Mouse (Mus musculus) inflammation-experienced regulatory T-cells, adult 6 months (primary cell): ENCODE data around the gene Ctnna3. TPM values are rescaled to one million over a fixed set of nuclear protein-coding genes. Genes with fewer than 3 reads are reported as not detected.

Experiments used
- ATAC-seq: one replicate; pipeline ENCODE4 v1.8.0; 2017
- polyA plus RNA-seq, 3 experiments: library from polyadenylated mRNA; unstranded; fragments of 100-300 nt; shearing (Covaris generic); gene quantifications; one replicate each; pipeline ENCODE4 v1.2.1; 2017

Gene Ctnna3
- polyA plus RNA-seq, 3 experiments from 2014 or later = 0.12 TPM; not detected in 2

DNA sequence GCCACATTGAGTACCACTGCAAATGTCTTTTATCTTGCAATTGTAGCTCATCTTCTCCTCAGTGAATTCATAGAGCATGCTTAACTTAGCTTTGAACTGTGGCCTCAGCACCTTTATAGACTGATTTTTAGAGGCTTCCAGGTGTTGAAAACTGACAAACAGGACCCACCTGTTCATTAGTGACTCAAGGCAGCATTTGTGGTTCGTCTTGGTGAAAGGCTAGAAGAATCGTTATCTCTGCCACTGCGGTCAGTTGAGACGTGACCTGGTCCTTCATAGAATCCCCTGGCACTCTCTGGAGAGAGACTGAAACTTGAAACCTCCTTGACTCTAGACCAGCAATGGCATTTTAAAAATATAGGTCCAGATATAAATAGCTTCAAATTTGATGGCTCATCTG is 96.1 kb downstream of the Ctnna3 start:
- ATAC-seq = no peak

GRCm38 (mm10) chr10:63532381-63532780 is 102.5 kb downstream of the Ctnna3 start:
- ATAC-seq = no peak

DNA sequence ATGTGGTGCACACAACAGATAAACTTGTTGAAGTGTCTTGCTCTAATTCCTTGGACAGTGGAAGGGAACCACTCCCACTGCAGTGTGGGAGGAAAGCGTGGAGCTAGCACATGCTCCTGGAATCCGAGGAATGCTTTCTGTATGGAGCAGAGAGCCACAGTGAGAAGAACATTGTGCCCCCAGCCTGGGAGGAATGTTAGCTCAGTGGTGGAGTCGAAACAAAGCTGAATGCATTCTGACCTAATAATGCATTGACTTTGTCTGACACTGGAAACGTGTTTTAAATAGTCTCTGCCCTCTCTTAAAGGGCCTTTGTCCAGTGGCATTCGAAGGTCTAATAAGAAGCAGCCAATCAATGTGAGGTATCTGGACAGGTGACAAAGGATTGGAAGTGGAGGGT is 111.9 kb downstream of the Ctnna3 start:
- ATAC-seq = no peak

DNA sequence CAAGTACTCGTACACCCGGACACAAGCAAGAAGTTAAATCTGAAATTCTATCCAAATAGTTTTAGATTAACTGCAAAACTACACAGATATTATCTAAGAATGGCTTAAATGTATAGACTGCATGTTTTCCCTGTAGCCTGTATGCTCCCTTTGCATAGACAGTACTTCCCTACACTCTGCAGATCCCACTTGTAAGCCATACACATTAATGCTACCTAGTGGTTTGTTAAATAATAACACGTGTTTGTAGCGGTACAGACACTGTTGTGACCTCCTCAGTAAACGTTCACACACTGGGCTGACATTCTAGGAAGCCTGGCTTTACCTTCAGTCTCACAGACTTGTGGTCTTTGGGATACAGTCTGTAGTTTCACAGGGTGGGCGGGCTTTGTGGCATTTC is 112.6 kb downstream of the Ctnna3 start:
- no peak for ATAC-seq

DNA sequence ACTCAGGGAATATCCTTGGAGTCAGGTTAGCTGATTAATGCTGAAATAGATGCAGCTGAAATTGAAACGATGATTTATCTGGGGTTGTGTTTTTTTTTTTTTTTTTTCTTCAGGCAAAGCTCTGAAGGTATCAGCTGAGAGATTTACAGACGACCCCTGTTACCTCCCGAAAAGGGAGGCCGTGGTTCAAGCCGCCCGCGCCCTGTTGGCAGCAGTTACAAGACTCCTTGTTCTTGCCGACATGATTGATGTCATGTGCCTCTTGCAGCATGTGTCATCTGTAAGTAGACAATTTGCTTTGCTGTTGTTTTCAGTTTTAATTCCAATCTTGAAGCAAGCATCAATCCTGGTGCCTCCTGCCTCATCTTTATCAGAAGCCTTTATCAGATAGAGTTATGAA is 136.8 kb downstream of the Ctnna3 start:
- no peak for ATAC-seq

GRCm38 (mm10) chr10:63571561-63571960 is 141.7 kb downstream of the Ctnna3 start:
- no peak for ATAC-seq

DNA sequence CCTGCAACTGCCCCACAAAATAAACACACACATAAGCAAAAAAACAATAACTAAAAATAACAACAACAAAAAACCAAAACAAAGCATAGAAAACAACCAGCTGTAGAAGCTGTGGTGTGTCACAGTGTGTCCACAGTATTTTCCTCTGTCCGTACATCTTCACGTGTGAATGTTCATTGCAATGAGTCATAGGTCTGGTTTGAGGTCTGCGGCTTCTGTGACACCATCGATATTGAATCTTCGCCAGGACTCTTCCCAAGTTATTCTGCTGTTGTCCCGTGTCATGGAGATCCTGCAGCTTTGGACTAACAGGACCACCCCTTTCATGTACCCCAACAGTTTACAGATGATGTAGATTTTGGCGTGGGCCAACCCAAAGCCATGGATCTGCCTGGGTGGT is 143.0 kb downstream of the Ctnna3 start:
- ATAC-seq = no peak

DNA sequence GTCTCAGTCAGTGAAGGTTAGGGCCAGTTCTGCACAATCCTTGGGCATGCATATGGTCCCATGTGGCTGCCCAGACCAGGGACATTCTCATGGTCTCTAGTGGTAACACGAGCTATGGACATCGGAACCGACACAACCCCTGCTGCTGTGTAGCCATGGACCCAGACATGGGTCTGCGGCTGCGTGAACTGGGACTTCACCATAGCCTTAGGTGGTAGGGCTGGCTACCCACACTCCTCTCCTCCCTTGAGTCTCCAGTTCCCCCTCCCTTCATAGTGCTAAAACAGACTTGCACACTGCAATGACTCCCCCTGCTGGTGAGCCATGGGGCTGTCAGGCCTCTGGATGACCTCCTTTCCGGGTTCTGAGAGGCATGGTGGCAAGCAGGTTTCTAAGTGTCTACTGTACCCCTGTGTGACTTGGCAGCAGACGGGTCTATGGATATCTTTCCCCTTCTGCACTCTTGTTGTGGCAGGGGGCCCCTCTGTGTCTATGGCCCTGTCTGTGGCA is 144.3 kb downstream of the Ctnna3 start:
- ATAC-seq = no peak

GRCm38 (mm10) chr10:63582608-63583007 is 152.7 kb downstream of the Ctnna3 start:
- no peak for ATAC-seq

- no peak for ATAC-seq
These were observed 154.0 kb downstream of the Ctnna3 start for GRCm38 (mm10) chr10:63583798-63584374.

- no peak for ATAC-seq
These were observed 169.5 kb downstream of the Ctnna3 start for GRCm38 (mm10) chr10:63599417-63599816.

- no peak for ATAC-seq
These were observed 171.3 kb downstream of the Ctnna3 start for GRCm38 (mm10) chr10:63601206-63601605.

GRCm38 (mm10) chr10:63628546-63628945 is 198.6 kb downstream of the Ctnna3 start:
- ATAC-seq = no peak

GRCm38 (mm10) chr10:63633915-63634314 is 204.0 kb downstream of the Ctnna3 start:
- no peak for ATAC-seq

GRCm38 (mm10) chr10:63637987-63638386 is 208.1 kb downstream of the Ctnna3 start:
- ATAC-seq = no peak

DNA sequence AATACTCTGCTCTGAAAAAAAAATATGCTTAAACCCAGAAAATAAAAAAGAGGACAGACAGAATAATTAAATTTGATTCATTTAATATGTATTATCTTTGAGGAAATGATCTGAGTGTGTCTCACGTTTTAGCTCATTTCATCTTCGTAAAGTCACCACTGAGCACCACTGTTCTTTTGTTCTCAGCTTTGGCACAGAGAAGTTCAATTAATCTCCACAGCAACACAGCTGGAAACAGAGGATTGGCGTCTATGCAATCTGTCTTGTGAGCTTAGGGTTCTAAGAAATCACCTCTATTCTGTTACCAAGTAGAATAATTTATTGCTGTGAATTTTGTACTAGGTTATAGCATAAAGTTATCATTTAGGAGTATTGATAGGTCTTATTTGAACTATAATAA is 217.4 kb downstream of the Ctnna3 start:
- no peak for ATAC-seq

DNA sequence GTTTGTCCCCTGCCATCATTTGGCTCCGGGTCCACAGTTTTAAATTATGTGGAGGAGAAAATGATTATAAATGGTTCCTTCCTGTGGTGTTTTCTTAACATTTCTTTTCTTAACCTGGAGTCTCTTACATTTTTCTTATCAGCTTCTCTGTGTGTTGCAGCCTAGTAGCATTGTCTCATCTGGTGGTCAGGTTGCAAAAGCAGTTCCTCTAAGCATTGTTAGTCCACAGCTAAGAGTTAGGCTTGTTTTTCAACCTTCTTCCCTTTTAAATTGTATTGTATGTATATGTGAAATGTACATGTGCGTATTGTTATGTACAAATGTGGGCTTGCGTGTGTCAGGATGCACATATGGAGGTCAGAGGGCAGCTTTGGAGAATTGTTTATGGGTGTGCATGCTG is 220.4 kb downstream of the Ctnna3 start:
- ATAC-seq = no peak

DNA sequence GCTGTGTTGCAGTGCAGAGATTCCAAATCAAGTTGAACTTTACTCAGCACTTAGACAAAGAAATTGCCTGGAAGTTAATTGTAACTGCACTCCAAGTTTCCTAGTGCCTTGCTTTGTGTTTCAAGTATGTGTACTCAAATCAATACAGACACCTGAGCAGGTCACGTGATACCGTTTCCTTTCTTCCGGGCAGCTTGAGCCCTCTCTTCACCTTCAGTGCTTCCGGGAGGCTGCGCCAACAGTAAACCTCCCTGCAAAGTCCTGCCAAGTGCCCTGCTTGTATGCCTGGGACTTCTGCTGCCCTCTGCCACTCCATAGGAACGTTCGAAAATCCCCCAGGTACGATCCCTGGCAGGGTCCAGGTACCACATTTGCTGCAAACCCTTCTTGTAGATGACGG is 223.0 kb downstream of the Ctnna3 start:
- ATAC-seq = no peak

DNA sequence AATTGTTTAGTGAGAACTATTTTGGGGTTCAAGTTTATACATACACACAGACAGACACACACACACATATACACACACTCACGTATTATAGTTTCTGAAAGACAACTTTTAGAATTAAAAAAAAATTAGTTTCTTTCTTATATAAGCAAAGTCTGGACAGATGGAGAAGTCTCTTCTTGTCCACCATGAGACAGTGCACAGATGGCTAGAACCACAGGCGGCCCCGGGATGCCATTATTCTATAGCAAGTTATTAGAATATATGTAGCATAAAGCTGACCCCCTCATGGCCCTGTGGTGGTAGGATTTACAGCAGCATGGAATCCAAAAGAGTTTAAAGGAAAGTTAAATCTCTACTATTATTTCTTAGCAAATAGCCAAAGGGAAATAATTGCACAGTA is 223.7 kb downstream of the Ctnna3 start:
- no peak for ATAC-seq

DNA sequence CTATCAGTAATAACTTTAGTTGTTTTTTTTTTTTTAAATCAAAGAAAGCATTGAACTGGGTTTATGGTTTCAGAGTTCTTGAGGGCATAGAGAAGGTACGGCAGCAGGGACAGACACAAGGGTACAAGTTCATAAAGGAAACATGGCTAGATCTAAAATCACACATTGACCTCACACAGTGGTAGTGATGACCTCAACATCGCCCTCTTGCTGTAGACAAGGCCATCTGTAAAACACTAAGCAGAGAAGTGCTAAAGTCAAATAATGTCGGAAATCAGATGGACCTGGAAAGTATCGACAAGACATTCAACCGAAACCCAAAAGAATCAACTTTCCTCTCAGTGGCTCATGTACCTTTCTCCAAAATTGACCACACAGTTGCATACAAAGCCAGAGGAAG is 224.7 kb downstream of the Ctnna3 start:
- ATAC-seq = no peak

GRCm38 (mm10) chr10:63676343-63676742 is 246.4 kb downstream of the Ctnna3 start:
- ATAC-seq = no peak

DNA sequence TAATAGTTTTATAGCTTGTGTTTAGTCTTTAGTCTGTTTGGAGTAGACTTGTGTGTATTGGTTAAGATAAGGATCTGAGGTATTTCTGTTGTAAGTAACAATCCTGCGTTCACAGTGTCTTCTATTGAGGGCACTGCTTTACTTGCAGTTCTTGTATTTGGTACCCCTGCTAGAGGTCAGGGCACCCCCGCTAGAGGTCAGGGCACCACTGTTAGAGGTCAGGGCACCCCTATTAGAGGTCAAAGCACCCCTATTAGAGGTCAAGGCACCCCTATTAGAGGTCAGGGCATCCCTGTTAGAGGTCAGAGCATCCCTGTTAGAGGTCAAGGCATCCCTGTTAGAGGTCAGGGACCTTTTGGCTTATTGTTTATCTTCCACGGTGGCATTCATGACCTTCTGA is 259.3 kb downstream of the Ctnna3 start:
- ATAC-seq = no peak

- no peak for ATAC-seq
These were observed 259.8 kb downstream of the Ctnna3 start for GRCm38 (mm10) chr10:63689651-63690050.

DNA sequence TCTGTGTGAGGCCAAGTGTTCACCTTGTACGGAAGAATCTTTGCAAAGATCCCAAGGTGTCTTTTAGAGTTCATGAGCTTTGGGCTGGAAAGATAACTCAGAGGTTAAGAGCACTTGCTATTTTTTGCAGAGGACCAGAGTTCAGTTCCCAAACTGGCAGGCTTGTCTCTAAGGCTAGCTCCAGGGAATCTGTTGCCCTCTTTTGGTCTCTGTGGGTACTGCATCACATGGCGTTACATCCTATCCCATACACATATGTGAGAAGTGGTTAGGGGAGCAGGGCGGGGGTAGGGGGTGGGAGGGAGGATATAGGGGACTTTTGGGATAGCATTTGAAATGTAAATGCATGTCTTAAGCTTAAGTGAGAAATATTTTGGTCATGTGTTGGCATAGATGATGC is 262.1 kb downstream of the Ctnna3 start:
- no peak for ATAC-seq

DNA sequence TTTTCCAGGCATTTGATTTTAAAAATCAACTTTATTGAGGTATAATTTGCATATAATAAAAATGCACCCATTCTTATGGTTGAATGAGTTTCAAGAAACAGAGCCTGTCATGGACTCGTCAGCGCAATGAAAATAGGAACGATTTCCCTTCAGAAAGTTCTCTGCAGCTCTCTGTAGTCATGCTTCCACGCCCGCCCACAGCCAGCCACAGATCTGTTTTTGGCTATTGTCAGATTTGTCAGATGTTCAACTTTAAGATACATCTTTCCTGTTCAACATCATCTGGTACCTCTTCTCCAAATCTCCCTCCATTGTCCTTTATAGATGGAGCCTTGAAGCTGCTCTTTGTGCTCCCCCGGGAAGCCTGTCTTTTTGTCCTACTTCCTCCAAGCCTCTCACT is 280.3 kb downstream of the Ctnna3 start:
- no peak for ATAC-seq
